Mouse (Mus musculus) frontal cortex, postnatal 36 days (tissue): ENCODE results near the gene Grik4.
A peak's percentile ranks its signal among the peaks of the same experiment; 100 is the strongest.
"Not testable (repeated sequence)": the region's sequence is repeated elsewhere in the genome, so short reads cannot be mapped to it uniquely, and the experiment has no call there.

Source experiments
- DNase-seq, 2 experiments: peaks; one replicate each; pipeline ENCODE4 v3.0.0; 2022; ENCODE audit warnings: low spot score in 2 of 2

The Grik4 gene

DNA sequence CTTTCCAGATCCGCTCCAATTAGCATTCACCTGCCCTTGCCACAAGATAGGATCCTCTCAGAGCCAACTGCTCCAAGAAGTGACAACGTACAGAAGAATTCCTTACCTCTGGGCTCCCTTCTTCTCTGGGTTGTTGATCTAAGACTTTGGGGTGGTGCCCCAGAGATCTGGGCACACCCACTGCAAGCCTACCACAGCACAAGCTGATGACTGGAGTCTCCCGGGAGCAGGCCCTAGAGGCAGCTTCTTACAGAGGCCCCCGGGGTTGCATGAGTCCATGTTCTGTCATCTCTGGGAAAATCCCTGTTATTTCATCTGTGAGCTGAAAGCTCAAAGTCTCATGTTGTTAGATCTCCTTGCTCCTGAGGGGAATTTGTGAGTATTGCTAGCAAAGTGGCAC, 146.0 kb downstream of the Grik4 start:
- DNase-seq: no peak

DNA sequence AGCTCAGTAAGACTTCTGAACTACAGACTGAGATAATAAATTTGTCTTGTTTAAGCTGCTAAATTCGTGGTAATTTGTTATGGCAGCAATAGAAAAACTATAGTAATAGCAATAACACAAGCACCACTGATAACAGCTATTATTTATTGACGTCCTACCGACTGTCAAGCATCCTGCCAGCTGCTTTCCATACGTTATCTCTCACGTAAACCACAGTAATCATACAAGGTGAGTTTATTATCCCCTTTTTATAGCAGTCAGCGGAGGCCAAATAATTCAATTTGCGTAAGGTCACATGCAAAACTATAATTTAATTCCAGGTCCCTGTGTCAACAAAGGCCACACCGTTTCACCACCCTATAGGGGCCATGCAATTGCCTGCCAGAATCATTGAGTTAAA, 147.0 kb downstream of the Grik4 start:
- no peak for DNase-seq

DNA sequence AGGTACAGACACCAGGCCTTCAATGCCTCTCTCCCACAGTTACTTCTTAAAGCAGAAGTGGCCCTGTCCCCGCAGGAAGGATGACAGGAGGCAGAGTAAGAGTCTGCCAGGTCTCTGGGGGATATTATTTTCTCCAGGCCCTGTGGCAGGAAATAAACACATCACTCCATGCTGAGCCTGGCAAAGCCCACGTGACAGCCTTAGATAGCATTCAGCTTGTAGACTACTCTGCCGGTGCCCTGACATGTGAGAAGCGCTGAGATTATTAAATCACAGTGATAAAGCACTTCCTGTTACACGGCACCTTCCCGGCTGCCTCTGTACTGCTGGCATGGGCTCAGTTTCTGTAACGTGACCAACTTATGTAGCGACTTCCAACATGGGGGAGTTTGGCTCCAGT, 148.4 kb downstream of the Grik4 start:
- DNase-seq: no peak

DNA sequence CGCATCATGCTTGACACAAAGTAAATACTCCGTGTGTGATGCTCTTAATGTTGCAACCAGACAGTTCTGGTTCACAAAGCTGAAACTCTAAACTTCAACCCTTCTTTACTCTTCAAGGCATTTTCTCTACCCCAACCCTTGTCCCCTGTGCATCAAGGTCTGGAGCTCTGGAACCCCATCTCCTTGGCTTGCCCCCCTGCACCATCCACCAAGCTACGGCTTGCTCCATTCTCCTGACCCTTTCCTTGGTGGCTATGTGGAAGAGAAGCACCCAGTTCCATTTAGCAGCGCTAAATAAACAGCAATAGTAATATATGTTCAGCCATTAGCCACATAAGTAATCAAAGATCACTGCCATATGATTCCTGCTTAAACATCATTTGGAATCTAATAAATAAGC, 150.3 kb downstream of the Grik4 start:
- DNase-seq: no peak

DNA sequence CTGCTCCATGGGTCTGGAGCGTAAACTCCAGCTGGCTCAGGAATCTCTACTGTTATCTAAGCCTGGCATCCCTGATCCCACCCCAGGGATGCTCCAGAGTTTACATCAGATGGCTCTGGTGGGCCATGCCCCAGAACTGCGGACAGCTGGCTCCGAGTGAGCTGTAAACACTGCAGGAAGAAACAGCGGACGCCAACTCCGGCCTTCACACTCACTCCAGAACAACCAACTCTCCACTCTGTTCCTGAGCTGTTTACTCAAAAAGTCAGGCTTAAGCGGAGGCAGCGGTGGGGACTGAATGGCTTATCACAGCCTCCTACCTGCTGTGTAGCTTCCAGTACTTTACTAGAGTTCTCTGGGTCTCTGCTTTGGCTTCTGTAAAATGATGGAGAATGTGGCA, 150.7 kb downstream of the Grik4 start:
- DNase-seq: no peak

DNA sequence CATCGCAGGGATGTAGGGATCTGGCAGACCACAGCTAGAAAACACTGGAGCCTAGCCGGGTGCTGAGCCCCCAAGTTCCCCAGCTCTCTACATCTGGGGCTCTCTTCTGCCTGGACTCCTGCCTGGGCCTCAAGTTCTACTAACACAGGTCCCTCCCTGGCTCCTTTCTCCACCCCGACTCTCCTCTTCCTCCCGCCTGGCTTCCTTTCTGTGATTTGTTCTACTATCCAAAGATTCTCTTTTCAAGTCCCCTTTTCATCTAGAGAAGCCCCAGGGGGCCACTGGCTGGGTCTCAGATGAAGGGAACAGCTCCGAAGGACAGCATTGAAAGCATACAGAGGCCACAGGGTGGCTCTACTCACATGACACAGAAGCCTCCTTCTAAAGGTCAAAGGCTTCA, 151.9 kb downstream of the Grik4 start:
- no peak for DNase-seq

DNA sequence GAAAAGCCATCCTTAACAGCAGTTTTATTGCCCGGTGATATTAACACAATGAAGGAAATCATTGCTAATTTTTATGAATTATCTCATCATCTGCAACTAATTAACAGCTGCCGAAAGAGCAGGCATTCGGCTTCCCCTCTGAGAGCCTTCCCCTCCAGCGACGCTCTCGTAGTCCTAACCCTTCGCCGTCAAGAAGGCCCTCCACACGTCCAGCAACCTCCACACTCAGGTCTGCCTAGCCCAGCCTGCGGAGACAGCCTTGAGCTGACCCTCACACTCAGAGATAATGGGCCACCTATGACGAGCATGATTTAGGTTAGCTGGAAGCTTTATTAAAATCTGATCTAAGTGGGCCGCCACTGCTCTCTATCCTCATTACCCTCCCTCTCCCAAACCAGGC, 152.5 kb downstream of the Grik4 start:
- no peak for DNase-seq

DNA sequence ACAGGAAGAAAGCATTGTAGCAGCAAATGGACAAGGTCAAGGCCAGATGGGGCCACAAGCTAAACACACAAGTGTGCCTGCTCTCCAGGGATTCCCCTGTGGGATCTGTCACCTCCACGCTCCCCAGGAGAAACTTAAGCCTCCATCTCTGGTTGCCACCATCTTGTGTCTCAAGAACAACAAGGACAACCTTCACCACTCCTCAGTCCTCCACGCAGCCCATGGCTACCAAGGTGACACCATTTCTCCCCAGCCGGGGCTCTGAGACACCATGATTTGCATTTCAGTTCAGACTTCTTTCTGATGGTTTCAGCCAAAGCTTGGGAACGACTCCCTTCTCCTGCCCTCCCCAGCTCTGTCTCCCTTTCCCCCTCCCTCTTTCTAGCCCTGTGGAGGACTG, 152.9 kb downstream of the Grik4 start:
- DNase-seq: no peak

DNA sequence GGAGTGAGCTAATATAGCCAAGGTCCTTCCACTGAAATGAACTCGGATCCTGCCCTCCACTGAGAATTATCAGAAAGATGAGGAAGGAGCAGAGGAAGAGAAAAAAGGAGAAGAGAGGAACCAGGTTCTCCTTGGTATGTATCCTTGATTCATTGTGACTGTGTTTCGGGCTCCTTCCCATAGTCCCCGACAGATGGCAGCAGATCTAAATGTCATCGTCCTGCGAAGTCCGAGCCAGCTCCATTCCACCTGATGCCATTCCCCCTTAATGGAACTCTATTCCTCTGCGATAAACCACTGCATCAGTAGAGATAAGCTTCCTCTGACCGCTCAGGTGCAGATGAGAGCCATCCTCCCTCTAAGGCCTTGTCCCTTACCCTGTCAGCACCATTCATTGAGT, 155.8 kb downstream of the Grik4 start:
- DNase-seq: no peak

DNA sequence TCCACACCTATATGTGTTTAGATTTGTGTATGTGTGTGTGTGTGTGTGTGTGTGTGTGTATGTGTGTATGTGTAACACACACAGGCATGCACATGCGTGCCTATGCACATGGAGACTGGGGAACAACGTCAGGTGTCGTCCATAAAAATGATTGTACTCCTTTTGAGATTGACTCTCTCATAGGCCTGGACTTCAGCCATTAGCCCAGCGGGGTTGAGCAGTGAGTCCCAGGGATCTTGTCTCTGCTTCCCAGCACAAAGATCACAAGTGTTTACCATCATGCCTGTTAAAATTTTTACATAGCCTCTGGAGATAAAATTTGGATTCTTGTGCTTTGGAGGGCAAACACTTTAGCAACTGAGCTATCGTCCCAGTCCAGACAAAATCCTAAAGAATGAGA, 157.4 kb downstream of the Grik4 start:
- no peak for DNase-seq

DNA sequence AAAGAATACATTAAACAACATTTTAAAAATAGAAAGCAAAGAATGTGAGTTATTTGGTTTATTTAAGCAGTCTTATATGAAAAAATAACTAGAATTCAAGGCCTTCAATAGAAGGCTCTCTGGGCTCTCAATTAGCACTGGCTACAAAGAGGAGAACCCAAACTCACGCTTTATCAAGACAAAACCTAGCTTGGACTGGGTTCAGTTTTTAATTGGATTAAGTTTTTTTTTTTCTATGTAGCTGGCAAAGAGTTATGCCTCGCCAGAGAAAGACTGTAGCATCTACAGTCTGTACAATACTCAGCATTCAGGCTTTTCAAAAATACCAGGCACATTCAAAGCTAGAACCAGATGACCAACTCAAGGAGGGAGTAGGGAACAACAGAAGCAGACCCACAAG, 158.0 kb downstream of the Grik4 start:
- no peak for DNase-seq

DNA sequence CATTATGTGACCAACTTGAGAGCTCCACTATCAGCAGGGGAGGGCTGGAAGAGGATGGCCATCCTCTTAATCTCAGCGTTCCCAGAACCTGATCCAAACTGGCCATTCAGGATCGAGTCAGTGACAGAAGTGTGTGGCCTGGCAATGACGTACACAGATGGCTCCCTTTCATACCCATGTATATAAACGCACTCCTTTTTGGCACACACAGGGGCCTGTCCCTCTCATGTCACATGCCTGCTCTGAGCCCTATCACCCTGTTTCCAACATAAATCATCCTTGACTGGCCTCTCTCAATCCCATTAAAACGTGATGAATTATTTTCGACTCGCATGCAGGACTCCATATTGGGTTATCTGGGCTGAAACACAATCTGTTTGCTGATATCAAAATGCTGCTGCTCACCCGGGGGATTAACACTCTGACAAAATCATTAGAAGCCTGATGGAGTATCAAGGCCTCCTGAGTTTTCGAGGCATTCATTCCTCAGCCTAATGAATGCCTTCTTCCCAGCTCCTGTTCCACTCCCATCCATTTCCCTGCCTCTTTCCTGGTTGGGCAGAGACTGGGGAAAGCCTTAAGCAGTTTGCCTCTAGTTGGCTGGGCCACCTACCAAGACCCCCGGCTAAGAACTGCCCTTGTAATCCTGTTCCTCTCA, 159.0 kb downstream of the Grik4 start:
- DNase-seq: no peak

DNA sequence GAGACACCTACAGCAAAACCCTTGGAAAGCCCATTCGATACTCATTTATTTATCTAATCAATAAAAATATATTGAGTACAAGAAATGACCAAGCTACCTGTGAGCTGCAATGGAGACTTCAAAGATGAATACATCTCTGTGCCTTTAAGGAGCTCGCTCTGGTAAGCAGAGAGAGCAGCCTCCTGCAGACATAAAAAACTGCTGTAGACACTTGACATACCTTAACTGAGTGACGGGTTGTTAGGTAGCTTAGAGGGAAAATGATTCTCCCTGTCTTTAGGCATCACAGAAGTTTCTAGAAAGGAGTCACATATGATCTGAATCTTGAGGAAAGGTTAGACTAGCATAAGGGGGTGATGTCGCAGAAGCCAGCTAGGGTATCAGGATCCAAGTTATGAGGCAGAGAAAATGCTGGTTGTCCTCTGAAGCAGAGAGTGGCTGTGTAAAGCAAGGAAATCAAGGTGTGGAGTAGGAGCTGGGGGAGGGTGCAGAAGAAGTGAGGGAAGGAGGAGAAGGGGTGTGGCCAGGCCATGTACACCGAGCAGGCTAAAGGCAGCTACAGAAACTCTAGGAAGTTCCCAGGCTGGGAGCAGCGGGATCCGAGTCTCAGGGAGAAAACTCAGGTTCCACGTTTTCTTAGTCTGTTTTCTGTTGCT, 160.9 kb downstream of the Grik4 start:
- DNase-seq: no peak

DNA sequence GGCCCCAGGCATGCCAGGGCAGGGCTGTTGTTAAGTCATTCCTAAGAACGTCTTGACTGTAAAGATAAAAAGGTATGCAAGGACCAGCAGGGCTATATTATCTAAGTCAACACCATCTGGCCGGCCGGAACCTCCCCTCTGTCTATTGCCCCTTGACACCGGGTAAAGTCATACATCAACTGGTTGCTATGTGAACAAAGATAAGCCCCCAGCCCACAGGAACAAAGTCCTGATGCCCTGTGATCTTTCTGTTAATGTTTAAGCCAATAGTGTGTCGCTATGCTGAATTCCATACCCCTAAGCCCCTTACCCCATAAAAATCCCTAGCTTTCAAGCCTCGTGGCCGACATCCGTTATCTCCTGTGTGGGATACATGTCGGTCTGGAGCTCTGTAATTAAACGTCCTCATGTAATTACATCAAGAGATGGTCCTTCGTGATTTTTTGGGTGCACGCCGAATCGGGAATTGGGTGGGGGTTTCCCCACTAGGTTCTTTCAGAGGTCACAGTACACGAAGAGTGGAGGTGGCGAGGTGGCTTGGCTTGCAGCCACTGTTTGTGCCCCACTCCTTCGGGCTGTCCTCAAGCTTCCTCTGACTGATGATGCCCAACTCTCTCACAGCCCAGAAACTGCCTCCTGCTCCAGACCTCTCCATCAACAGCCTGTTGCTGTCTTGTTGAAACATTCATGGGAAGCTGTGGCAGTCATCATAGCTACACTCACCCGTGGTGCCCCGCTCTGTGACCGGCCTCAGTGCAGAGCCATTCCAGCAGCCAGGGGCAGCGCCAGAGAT, 165.6 kb downstream of the Grik4 start:
- DNase-seq: not testable (repeated sequence)

DNA sequence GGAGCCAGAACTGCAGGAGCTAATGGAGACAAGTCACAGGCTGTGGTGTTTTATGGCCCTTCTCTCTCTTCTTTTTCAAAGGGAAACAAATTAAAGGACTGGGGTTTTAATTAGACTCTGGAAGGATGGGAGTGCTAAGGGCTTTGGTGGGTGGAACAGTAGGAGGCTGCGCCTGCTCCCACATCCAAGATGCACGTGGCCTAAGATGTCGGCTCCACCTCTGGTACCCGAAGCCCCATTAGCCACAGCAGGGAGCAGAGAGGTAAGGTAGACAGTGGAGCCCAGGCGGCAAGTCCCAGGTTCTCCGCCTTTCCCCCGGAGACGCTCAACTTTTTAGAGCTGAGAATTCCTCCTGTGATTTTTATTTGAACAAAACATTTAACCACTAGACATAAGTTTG, 166.4 kb downstream of the Grik4 start:
- DNase-seq: no peak

DNA sequence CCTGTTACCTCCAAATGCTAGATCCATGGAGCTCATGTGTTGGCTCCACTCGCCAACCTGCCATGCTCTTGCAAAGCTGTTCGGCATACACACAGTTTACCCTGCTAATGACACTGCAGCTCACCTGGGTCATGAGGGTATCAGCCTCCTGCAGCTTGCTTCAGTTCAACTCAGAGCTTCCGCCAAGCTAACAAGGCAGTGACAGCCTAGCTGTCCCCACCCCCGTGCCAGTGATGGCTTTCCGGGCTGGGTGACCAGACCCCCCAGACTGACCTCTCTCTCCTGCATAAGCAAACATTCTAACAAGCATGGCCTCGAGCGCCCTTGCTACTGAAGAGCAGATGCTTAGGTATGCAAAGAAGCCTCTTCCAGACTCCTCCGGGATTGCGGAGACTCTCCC, 167.5 kb downstream of the Grik4 start:
- no peak for DNase-seq

DNA sequence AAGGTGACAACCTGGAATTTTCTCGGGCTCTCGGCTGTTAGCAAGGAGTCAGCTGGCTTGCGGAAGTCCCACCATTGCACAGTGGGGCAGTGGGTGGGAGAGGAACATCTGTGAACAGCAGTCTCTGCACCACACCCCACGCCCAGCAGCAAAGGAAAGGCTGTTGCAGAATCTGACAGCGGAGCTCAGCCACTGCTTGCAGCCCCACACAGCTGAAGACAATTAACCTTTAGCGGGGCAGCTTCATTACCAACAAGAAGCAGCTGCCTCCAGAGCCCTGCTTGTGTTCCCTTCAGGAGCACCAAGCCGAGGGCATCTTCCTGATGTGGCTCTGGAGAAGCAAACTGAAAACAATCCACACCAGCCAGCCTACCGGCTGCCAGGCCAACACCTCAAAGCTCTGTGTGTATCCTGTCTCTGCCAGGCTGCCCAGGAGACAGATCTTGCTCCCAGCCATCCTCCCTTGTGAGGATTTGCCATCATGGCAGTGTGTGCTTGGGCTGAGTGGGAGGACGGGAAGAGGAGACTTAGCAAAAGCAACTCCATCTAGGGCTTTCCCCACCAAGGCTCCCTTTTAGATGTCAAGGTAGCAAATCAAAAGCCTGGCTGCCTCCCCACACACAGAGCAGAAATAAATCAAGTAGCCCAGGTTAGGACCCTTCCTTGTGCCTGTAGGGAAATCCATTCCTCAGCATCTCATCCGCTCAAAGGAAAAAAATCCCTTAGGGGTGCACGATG, 179.3 kb downstream of the Grik4 start:
- DNase-seq: peak; percentile 25 to 27

DNA sequence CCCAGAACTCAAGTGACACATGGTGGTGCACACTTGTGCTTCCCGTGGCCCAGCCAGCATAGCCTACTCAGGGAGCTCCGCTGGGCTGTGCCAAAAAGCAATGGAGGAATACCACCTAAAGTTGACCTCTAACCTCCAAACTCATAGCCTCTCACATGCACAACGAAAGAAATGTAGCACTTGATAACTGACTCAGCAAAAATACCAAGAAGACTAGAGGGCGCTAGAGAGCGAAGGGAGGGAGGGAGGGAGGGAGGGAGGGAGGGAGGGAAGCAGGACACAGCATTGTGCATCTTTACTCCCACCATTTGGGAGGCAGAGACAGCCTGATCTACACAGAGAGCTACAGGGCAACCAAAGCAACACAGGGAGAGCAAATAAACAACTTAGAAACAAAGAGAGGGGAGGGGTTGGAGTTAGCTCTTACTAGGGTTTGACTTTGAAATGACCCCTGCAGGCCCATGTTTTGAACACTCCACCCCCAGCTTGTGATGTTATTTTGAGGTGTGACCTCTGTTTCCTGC, 185.5 kb downstream of the Grik4 start:
- no peak for DNase-seq

DNA sequence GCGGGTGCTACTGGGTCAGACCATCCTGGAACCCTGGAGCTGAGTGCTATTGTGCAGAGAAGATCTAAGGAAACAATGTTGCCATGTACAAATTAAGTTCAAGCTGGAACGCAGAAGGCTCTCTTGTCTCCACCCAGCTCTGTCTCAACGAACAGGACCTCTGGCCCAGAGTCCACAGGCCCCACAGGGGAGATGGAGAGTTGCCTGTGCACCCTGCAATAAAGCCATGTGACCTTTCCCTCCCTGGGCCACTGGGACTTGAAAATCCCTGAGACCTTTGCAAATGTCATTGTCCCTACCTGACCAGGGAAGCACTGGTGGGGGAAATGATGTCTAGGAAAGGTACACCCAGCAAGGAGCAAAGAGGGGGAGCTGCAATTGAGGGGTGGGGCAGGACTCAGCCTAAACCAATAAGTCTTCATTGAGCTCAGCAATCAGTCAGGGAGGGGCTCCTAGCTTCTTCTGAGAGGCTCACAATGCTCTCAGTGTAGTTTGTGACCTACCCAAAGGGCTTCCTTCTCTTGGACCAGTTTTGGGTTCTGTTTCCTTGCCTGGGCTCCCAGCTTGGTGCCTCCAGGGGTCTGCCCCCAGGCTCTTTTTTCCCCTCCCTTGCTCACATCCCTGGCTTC, 187.2 kb downstream of the Grik4 start:
- DNase-seq: no peak

DNA sequence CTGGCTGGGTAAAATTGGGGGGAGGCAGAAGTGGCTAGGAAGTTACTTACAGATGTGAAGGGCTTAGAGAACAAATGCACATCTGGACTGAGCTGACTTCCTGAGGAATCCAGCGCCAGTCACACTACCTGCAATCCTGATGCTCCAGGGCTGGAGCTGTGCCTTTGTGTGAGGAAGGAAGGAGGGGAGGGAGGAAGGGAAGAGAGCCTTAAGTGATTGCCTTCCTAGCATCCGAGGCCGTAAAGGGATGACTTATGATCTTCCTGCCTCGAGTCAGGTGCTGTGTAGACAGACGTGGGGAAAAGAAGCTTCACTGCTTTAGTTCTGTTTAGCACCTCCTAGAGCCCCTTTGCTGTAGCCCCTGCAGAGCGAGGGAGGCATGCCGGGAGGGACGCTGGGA, 189.6 kb downstream of the Grik4 start:
- DNase-seq: no peak

DNA sequence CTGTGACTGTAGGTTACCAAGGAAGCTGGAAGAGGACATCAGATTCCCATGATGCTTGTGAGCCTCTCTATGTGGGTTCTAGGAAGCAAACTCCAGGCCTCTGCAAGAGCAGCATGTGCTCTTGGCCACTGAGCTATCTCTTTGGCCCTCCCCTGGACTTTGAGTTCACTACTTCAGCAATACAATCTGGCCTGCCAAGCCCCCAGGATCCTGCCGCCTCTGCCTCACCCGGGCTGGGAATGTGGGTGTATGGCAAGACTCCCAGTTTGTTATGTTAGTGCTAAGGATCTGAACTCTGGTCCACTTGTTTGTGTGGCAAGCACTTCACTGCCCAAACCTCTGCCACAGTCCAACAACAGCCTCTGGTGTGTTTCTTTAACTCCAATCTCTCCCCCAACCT, 193.1 kb downstream of the Grik4 start:
- no peak for DNase-seq

DNA sequence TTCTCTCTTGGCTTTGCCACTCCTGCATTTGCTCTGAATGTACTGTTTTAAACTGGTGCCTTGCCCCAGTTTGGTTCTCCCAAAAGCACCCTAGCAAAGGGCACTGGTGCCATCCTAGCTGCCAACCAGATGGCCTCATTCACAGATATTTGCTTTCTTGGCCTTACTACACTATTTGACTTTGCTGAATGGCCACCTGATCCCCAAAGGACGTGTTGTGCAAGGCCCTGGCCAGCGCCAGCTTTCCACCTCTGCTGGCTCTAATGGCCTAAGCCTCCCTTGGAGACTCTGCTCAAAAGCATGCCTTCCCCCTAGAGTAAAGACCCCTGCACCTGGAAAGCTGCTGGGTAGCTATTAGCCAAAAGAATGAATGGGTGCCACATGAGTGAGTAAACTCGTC, 194.1 kb downstream of the Grik4 start:
- no peak for DNase-seq
